Mouse (Mus musculus): ENCODE results near the gene Mfsd4b5.
A peak's percentile ranks its signal among the peaks of the same experiment; 100 is the strongest.
"Not testable (repeated sequence)": the region's sequence is repeated elsewhere in the genome, so short reads cannot be mapped to it uniquely, and the experiment has no call there.

Gene Mfsd4b5

GRCm38 (mm10) chr10:39986466-39986865 lies at the start of gene Mfsd4b5:
TSS of gene Mfsd4b5 (minus strand) at chr10:39986646.
- no peak for DNase-seq

- no peak for DNase-seq
These were observed 48.5 kb upstream of the Mfsd4b5 start for GRCm38 (mm10) chr10:40034956-40035355.

DNA sequence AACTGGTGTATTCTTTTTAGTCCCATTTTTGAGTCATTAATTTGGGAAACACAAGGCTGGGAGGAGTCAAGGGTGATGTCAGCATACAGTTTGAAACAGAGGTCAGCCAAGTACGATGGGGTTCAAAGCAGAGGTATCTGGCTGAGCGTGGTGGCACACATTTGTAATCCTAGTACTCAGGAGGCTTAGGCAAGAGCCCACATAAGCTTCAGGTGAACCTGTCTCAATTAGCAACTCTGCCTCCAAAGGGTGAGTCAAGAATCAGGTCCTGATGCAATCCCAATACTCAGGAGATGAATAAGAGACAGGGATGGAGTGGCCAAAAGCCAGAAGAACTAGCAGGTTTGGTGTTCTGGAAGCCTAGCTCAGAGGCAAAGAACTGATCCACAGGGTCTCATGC lies 46.5 kb upstream of the Mfsd4b5 start:
- no peak for DNase-seq

DNA sequence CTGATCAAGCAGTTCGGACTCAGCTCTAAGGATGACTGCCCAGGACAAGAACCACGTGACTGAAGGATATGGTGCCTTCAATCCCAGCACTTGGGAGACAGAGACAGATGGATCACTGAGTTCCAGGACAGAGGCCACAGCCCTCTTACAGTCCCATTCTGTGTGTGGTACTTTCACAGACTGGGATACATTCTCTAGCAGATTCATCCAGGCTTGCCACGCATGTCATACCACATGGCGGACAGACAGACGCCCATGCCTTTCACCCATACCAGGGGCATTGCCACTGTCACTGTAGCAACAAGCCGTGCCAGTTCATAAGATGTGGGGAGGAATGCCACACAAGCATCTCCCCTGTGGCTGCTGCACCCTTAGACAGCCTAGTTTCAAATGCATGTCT lies 44.3 kb upstream of the Mfsd4b5 start:
- no peak for DNase-seq

DNA sequence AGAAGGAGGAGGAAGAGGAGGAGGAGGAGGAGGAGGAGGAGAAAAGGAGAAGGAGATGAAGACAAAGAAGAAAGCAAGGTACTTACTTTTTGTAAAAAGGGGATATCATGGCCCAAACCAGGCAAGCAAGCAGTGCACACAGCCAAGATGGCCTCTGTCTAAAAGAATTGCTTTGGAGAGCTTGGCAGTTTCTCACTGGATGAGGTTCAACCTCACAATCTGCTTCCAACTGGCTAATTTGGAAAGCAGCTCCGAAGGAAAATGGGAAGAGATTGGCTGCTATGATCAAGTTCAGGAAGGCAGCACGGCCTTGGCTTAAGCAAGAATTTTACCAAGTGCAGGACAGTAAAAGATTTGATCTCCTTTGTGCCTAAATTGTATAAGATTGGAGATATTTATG lies 43.2 kb upstream of the Mfsd4b5 start:
- no peak for DNase-seq

DNA sequence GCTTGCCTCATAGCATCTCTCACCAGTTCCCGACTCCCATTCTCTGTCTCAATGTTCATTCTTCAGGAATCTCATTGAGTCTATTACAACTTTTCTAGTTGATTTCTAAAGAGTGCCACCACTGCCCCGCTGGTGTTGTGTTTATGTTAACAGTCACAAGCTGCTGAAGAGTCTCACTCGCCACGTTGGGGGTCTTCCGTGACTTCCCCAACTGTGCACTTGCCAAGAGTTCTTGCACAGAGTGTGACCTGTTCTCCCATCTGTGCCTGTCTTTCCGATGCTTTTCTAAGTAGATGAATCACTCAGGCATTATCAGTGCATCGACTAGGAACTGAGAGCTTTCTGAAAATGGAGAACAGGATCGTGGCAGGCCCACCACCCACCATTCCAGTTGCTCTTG lies 41.6 kb upstream of the Mfsd4b5 start:
- DNase-seq, result no peak

GRCm38 (mm10) chr10:40026546-40026945 lies 40.1 kb upstream of the Mfsd4b5 start:
- no peak for DNase-seq

DNA sequence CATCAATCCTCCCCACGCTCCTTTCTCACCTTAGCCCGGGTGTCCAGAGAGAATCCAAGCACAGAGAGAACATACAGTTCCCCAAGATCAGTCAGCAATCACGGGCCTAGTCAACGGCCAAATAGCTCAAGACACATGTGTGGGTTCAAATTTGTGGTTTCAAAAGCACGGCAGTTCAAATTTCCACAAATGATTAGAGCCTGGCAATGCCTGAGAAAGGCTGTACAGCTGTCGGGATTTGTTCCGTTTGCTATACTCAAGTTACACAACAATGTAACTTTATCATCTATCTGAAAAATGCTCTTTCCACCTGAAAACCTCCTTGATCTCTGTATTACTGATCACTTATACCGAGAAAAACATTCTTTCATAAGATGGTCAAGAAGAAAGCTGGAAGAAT lies 39.1 kb upstream of the Mfsd4b5 start:
- DNase-seq, result no peak

GRCm38 (mm10) chr10:40024554-40025428 lies 38.3 kb upstream of the Mfsd4b5 start, which contains the start of gene Mfsd4b1:
TSS of gene Mfsd4b1 (minus strand) at chr10:40025268.
- DNase-seq, result peak; percentile 80

GRCm38 (mm10) chr10:40020401-40020800 lies 34.0 kb upstream of the Mfsd4b5 start:
- no peak for DNase-seq

DNA sequence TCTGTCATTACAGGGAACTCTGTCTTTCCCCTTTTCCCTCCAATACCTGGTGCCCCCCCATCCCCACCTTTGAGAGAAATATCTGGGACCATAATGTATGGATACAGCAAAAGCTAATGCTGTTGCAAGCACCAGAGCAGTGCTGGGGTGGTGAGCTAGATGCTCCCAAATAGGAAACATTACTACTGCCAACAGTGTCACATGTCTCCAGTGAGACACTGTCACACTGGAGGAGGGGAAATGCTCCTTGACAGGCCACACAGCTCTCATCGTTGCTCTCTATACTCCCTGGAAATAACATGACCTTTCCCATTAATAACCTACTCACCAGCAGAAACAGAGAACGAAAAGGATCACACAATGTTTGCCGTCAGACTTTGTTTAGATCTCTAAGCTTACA lies 33.0 kb upstream of the Mfsd4b5 start:
- no peak for DNase-seq

DNA sequence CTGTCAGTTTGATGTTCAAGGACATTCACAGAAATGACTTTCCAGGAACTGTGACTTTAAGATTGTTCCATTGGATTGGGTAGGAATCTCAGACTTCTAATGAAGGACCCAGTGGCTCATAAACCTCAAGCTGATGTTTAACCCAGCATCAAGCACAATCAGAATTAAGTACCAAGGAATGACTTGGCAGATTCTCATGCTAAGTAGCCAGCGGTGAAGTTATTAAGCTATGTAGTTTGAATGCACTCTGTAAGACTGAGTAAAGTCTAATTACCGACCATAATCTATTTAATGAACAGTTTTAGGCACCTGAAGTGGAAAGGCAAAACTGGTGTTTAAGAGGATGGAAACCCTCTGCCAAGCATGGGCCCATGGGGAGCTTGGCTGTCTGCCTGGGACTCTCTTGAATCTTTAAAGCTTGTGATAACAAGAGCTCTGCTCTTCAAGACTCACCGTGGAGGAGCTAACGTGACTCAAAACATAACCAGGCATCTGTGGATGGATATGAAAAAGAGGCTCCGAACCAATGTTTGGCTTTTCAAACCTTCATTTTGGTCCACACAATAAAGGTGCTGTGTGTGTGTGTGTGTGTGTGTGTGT lies 31.9 kb upstream of the Mfsd4b5 start:
- no peak for DNase-seq

- no peak for DNase-seq
These were observed 23.1 kb upstream of the Mfsd4b5 start for GRCm38 (mm10) chr10:40009591-40009990.

GRCm38 (mm10) chr10:40008847-40009246 lies 22.4 kb upstream of the Mfsd4b5 start:
- DNase-seq, result not testable (repeated sequence)

DNA sequence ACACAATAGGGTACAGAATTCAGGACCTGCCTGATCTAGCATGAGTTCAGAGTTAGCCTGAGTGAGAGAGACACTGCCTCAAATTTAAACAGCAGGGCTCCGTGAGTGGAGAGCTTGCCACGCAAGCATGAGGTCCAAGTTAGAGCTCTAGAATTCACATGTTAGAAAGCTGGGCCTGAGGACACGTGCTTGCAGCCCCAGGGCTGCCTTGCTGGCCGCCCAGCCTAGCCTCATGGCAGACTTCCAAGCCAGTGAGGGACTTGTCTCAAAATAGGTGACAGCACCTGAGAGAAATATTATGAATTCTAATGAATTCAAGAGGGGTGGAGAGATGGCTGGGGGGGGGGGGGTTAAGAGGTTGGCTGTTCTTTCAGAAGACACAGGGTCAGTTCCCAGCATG lies 21.5 kb upstream of the Mfsd4b5 start:
- no peak for DNase-seq

- peak; percentile 32 for DNase-seq
These were observed 20.5 kb upstream of the Mfsd4b5 start for GRCm38 (mm10) chr10:40006963-40007362.

DNA sequence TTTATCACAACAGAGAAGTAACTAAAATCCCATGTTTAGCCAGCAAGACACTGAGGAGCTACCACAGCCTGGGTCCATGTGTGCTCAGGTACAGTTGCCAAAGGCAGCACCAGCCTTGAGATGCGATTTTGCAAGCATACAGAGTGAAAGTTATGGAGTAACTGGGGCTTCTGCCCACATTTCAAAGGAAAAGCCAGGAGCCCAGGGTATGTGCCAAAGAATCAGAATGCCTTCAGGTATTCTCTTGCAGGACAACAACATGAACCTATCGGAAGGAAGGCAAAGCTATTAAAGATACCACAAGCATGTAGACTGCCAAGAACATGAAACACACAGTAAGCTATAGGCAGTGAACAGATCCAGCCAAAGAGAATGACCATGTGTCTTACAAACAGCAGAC lies 14.3 kb upstream of the Mfsd4b5 start:
- no peak for DNase-seq

GRCm38 (mm10) chr10:39991155-39991554 lies 4.7 kb upstream of the Mfsd4b5 start:
- DNase-seq, result peak; percentile 49

DNA sequence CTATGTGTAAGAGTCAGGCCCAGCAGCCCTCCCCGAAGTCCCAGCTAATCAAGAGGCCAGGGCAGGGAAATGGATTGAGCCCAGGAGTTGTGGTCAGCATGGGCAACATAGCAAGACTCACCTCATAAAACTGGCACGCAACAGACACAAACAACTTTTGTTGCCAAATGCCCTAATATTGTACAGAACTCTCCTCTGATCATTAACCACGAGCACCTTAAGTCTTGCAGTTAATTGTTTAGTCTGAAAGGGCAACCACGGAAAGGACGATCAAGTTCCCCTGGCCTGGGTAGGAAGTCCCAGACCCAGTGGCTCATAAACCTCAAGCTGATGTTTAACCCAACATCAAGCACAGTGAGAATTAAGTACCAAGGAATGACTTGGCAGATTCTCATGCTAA lies 3.8 kb downstream of the Mfsd4b5 start:
- DNase-seq, result no peak

DNA sequence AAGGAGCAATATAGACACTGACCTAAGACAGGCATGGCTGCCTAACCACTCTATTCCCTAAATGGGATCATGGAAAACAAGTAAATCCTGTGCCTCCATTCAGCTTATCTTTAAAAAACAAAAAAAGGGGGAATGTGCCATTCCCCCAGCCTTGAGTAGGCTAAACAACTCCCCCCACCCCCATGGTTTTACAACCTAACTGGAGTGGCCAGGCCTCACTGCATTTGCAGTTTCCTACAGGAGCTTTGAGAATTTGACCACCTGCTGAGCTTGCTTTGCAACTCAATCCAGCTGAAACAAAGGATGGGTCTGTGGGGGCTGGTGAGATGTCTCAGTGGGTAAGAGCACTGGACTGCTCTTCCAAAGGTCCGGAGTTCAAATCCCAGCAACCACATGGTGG lies 8.2 kb downstream of the Mfsd4b5 start:
- DNase-seq, result no peak

GRCm38 (mm10) chr10:39977346-39977745 lies 9.1 kb downstream of the Mfsd4b5 start:
- no peak for DNase-seq

DNA sequence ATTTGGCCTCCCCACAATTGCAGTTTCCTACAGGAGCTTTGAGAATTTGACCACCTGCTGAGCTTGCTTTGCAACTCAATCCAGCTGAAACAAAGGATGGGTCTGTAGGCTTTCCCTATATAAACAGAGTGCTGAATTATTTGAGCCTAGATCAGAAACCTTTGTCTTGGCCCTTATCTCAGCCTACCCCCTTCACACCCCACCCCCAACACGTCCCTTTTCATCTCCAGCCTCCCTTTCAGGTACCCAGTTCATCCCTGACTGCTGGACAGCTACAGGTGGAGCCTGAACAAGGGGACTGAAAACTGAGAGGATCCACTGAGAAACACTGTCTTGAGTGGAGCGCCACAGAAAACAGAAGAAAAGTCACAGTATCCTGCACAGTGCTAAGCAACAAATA lies 10.7 kb downstream of the Mfsd4b5 start:
- DNase-seq, result no peak

GRCm38 (mm10) chr10:39974982-39975381 lies 11.5 kb downstream of the Mfsd4b5 start:
- DNase-seq, result no peak

DNA sequence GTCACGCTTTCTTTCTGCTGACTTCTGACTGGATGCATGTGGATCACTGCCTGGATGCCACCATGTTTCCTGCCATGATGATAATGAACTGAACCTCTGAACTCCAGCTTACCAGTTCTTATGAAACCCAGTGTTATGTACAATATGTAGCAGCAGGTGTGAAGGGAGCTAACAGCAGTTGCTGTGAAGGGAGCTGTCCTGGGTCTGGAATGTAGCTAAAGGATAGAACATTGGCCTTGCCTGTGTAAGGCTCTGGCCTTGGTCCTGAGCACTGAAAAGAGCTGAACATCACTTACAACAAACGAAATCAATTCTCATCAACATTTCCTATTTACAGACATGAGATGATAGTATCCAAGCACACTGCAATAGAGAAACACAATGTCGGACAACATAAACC lies 18.9 kb downstream of the Mfsd4b5 start:
- no peak for DNase-seq

- DNase-seq, result no peak
These were observed 24.5 kb downstream of the Mfsd4b5 start for GRCm38 (mm10) chr10:39961906-39962305.

Data from thymus, postnatal 4 days (tissue).